Mouse (Mus musculus): Measurements from ENCODE around the gene Erlec1. TPM values are rescaled to one million over a fixed set of nuclear protein-coding genes. Genes with fewer than 3 reads are reported as not detected.

The Erlec1 gene
- polyA plus RNA-seq (2016; fragmentation: Nextera tagmentation; extraction: Ambion mirVana) = 10.8 and 10.9 TPM in 2 replicates

GRCm38 (mm10) chr11:30954279-30954725 lies at the start of gene Erlec1:
Gene Erlec1 (minus strand): TSS chr11:30954335.
- peak within 1 kb of the TSS; percentile 73 for H3K4me2 ChIP-seq
- ATAC-seq (ENCODE audit: insufficient number of reproducible peaks, insufficient read depth, low FRiP score, low TSS enrichment, low read depth) = peak; percentile 97

GRCm38 (mm10) chr11:31001169-31001908 lies 47.2 kb upstream of the Erlec1 start:
- ATAC-seq (ENCODE audit: insufficient number of reproducible peaks, insufficient read depth, low FRiP score, low TSS enrichment, low read depth) = no peak
- WGBS = 84% methylated on average over 4 of the region's 4 CpGs
- peaks cover 6% of the 10 kb centered on the region; the same call in 1 of the 2 replicates for H3K36me3 ChIP-seq
- no peak overlapping the region for H3K9ac ChIP-seq (replicated peaks)
- no peaks in the 10 kb centered on the region for H3K9me3 ChIP-seq
- no peaks in the 10 kb centered on the region for H3K4me1 ChIP-seq (replicated peaks)
- H3K4me2 ChIP-seq = no peak overlapping the region
- H3K27ac ChIP-seq = no peak overlapping the region
- no peak overlapping the region for H3K4me3 ChIP-seq (replicated peaks)
- H3K27me3 ChIP-seq = no peaks in the 10 kb centered on the region

More at GRCm38 (mm10) chr11:30954279-30954725, at the start of gene Erlec1:
- H3K27me3 ChIP-seq = no peaks in the 10 kb centered on the region
- peak within 1 kb of the TSS; percentile 88 for H3K9ac ChIP-seq (replicated peaks)
- 1% methylated on average over 40 of the region's 40 CpGs for WGBS
- H3K36me3 ChIP-seq = peaks cover 40% of the 10 kb centered on the region
- peaks cover 7% of the 10 kb centered on the region; the same call in 1 of the 2 replicates for H3K4me1 ChIP-seq (replicated peaks)
- peak within 1 kb of the TSS; percentile 83 for H3K27ac ChIP-seq
- peaks cover 23% of the 10 kb centered on the region; the same call in 1 of the 2 replicates for H3K9me3 ChIP-seq
- peak within 1 kb of the TSS; percentile 74 for H3K4me3 ChIP-seq (replicated peaks)

GRCm38 (mm10) chr11:31000028-31000427 lies 45.9 kb upstream of the Erlec1 start:
- ATAC-seq (ENCODE audit: insufficient number of reproducible peaks, insufficient read depth, low FRiP score, low TSS enrichment, low read depth) = no peak
- Histone ChIP-seq H3K27me3 (no peaks in the 10 kb centered on the region), H3K9ac (replicated peaks) (no peak overlapping the region), H3K4me3 (replicated peaks) (no peak overlapping the region), H3K27ac (no peak overlapping the region), H3K9me3 (no peaks in the 10 kb centered on the region), H3K4me2 (no peak overlapping the region), H3K36me3 (no peaks in the 10 kb centered on the region; the same call in 1 of the 2 replicates), H3K4me1 (replicated peaks) (no peaks in the 10 kb centered on the region)
- WGBS = 87% methylated on average over 2 of the region's 2 CpGs

DNA sequence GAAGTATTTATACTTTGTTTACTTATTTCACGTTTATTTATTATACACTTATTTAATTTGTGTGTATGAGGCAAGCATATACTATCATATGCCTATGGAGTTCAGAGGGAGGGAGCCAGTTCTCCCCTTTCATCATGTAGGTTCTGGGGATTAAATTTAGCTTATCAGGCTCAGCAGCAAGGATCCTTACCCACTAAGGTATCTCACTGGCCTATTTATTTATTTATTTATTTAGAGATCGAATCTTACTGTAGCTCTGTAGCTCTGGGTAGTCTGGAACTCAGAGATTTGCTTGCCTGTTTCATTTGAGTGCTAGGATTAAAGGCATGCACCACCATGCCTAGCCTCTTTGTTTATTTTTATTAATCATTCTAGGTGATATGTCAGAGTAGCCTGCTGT lies 44.6 kb upstream of the Erlec1 start:
- no peak for ATAC-seq (ENCODE audit: insufficient number of reproducible peaks, insufficient read depth, low FRiP score, low TSS enrichment, low read depth)
- Histone ChIP-seq H3K4me2 (no peak overlapping the region), H3K36me3 (no peaks in the 10 kb centered on the region; the same call in 1 of the 2 replicates), H3K27ac (no peak overlapping the region), H3K9me3 (no peaks in the 10 kb centered on the region), H3K9ac (replicated peaks) (no peak overlapping the region), H3K27me3 (no peaks in the 10 kb centered on the region), H3K4me1 (replicated peaks) (no peaks in the 10 kb centered on the region), H3K4me3 (replicated peaks) (no peak overlapping the region)
- 86% methylated on average over 2 of the region's 2 CpGs for WGBS

GRCm38 (mm10) chr11:30998199-30998598 lies 44.1 kb upstream of the Erlec1 start:
- WGBS = 85% methylated on average over 5 of the region's 5 CpGs
- Histone ChIP-seq H3K27ac (no peak overlapping the region), H3K4me2 (no peak overlapping the region), H3K4me1 (replicated peaks) (no peaks in the 10 kb centered on the region), H3K27me3 (no peaks in the 10 kb centered on the region), H3K9ac (replicated peaks) (no peak overlapping the region), H3K9me3 (no peaks in the 10 kb centered on the region), H3K36me3 (no peaks in the 10 kb centered on the region; the same call in 1 of the 2 replicates), H3K4me3 (replicated peaks) (no peak overlapping the region)
- ATAC-seq (ENCODE audit: insufficient number of reproducible peaks, insufficient read depth, low FRiP score, low TSS enrichment, low read depth) = no peak

DNA sequence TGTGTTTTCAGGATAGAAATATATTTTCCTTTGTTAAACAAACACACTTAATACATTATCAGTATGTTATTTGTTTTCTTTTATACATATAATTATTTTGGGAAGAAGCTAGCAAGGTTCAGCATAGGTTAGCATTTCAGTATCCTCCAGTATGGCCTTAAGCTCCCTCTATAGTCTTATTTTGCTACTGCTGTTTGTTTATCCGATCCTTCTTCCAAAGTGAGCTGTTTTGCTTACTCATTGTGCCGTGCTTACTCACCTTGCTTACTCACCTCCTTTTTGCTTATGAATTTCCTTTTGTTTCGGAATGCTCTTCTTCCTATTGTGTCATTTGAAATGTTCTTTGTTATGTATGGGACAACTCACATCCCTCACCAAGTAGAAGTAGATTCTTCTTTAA lies 42.5 kb upstream of the Erlec1 start:
- Histone ChIP-seq H3K9ac (replicated peaks) (no peak overlapping the region), H3K27me3 (no peaks in the 10 kb centered on the region), H3K4me1 (replicated peaks) (no peaks in the 10 kb centered on the region), H3K27ac (no peak overlapping the region), H3K36me3 (no peaks in the 10 kb centered on the region; the same call in 1 of the 2 replicates), H3K4me2 (no peak overlapping the region), H3K9me3 (no peaks in the 10 kb centered on the region), H3K4me3 (replicated peaks) (no peak overlapping the region)
- no peak for ATAC-seq (ENCODE audit: insufficient number of reproducible peaks, insufficient read depth, low FRiP score, low TSS enrichment, low read depth)
- WGBS = 88% methylated on average over 3 of the region's 3 CpGs

- no peaks in the 10 kb centered on the region for H3K36me3 ChIP-seq
- no peaks in the 10 kb centered on the region for H3K9me3 ChIP-seq
- H3K4me3 ChIP-seq (replicated peaks) = peak overlapping the region; percentile 59
- peak; percentile 93 for ATAC-seq (ENCODE audit: insufficient number of reproducible peaks, insufficient read depth, low FRiP score, low TSS enrichment, low read depth)
- peaks cover 6% of the 10 kb centered on the region; the same call in 1 of the 2 replicates for H3K4me1 ChIP-seq (replicated peaks)
- 1% methylated on average over 2 of the region's 2 CpGs for WGBS
- no peak overlapping the region; the same call in none of the 2 replicates for H3K27ac ChIP-seq
- peak overlapping the region; percentile 70; the same call in 1 of the 2 replicates for H3K9ac ChIP-seq (replicated peaks)
- peak overlapping the region; percentile 75 for H3K4me2 ChIP-seq
- no peaks in the 10 kb centered on the region for H3K27me3 ChIP-seq
These were observed 32.5 kb upstream of the Erlec1 start for GRCm38 (mm10) chr11:30986625-30987017.

DNA sequence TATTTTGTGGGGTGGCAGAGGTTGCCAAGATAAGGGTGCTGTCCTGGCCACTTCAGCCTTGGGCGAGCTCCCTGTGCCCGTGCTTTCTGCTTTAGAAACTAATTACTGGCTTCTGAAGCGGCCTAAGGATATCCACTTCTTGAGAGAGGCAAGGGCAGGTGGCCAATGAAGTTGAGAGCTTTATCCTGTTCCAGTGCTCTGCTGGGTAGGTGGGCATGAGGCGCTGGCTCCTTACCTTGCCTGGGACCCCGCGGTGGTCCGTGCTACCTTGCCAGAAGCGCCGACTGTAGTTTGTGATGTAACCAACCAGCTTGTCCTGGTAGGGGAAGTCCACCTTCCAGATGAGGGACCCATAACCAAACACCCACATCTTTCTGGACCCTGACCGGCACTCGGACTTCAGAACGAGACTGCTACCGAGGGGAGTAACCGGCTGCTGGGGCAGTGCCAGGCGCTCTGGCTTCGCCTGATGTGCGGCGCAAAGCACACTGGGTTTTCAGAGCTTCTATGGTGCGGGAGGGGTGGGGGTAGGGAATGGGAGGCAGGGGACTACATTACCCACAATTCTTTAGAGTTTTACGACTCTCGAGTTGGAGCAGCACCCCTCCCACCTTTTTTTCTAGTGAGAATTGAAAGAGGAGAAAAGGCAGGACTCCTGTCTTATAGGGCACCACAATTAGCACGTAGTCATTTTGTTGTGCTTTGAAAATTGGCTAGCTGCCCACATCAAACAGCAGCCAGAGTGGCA lies 31.9 kb upstream of the Erlec1 start, which contains the start of gene Chac2:
Gene Chac2, minus strand, starts transcription at position 474 of the 748 bp plus-strand sequence.
- 1% methylated on average over 22 of the region's 22 CpGs for WGBS
- Histone ChIP-seq H3K27ac (peak within 1 kb of the TSS; percentile 73), H3K27me3 (no peaks in the 10 kb centered on the region), H3K9me3 (no peaks in the 10 kb centered on the region), H3K4me2 (peak within 1 kb of the TSS; percentile 75), H3K4me3 (replicated peaks) (peak within 1 kb of the TSS; percentile 59), H3K4me1 (replicated peaks) (peaks cover 6% of the 10 kb centered on the region; the same call in 1 of the 2 replicates), H3K36me3 (no peaks in the 10 kb centered on the region), H3K9ac (replicated peaks) (peak within 1 kb of the TSS; percentile 70)
- peak; percentile 96 for ATAC-seq (ENCODE audit: insufficient number of reproducible peaks, insufficient read depth, low FRiP score, low TSS enrichment, low read depth)

DNA sequence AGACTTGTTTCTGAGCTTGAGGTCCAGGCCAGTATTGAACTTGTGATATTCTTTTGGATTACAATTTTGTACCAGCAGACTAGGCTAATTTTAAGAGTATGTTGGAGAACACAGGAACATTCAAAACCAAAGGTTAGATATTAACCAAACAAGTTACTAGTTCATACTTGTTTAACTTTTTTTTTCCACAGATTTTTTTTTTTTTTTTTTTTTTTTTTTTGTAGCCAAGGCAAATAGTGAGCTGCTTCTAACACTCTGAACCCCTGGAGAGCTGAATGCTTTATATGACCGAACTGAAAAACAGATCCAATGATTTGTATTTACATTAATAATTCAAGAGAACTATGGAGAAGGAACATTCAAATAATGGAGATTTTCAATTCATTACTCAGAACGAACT lies 31.1 kb upstream of the Erlec1 start:
- 60% methylated on average over 2 of the region's 2 CpGs for WGBS
- no peak for ATAC-seq (ENCODE audit: insufficient number of reproducible peaks, insufficient read depth, low FRiP score, low TSS enrichment, low read depth)
- Histone ChIP-seq H3K9ac (replicated peaks) (no peak overlapping the region), H3K9me3 (no peaks in the 10 kb centered on the region), H3K4me1 (replicated peaks) (peaks cover 6% of the 10 kb centered on the region; the same call in 1 of the 2 replicates), H3K36me3 (no peaks in the 10 kb centered on the region), H3K4me2 (peak overlapping the region; percentile 75), H3K4me3 (replicated peaks) (no peak overlapping the region), H3K27me3 (no peaks in the 10 kb centered on the region), H3K27ac (no peak overlapping the region)

DNA sequence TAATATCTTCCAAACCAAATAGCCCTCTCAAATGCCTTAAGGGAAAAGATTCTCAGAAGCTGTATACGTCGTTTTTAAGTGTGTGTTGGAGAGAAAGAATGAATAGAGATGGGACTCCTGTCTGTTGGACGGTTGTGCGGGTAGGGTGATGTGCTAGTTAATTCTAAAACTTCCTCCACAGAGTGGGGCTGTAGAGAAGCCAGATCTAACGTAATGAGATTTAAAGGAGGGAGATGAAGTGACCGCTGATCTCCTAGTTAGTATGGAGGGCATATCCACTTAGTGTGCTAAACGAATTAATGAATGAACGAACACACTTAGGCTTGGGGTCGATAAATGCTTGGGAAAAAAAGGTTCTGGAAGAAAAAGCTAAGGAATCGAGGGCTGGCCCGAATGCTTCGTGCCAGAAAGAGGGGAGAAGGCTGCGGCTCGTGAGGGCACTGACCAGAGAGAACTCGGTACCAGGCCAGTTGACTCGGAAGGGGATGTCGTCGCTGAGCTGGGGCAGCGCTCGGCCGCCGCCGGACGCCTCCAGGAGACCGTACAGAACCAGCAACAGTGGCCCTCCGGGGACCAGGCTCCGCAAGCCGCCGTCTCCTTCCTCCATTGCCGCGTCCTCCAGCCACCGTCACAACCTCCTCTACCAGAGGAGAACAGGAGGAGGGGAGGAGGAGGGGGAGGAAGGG lies 523 bp downstream of the Erlec1 start:
- Histone ChIP-seq H3K27ac (peak overlapping the region; percentile 83), H3K27me3 (no peaks in the 10 kb centered on the region), H3K36me3 (peaks cover 47% of the 10 kb centered on the region), H3K9ac (replicated peaks) (peak overlapping the region; percentile 88), H3K4me2 (peak overlapping the region; percentile 73), H3K4me1 (replicated peaks) (peaks cover 7% of the 10 kb centered on the region; the same call in 1 of the 2 replicates), H3K4me3 (replicated peaks) (peak overlapping the region; percentile 74), H3K9me3 (peaks cover 17% of the 10 kb centered on the region; the same call in 1 of the 2 replicates)
- 3% methylated on average over 29 of the region's 32 CpGs for WGBS
- peak; percentile 85 for ATAC-seq (ENCODE audit: insufficient number of reproducible peaks, insufficient read depth, low FRiP score, low TSS enrichment, low read depth)
